Mouse (Mus musculus) kidney, postnatal 36 days (tissue): ENCODE data around the gene Olfr1306.

ENCODE experiments used
- DNase-seq, 2 experiments: peaks; one replicate each; pipeline ENCODE4 v3.0.0; 2021 to 2022; ENCODE audit warnings: mixed read lengths in 2 of 2

Gene Olfr1306

GRCm38 (mm10) chr2:111916171-111916570, at the start of gene Olfr1306:
Gene Olfr1306 (minus strand): TSS chr2:111916271.
- no peak for DNase-seq

DNA sequence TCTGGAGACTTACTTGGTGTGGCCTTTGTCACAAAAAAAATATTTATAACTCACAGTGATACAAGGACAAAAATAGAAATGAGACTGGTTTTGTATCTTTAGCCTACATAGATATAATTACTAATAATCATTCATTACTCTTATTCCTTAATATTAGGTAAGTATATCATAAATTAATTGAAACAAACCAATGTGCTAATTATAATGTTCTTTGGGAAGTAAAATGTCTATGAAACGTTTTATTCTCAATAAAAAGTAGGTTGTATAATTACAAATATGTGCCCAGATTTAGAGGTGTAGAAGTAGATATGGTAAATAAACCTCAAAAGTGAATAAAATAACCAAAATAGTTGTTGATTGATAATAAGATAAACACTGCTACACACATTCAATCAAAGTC, 48.8 kb upstream of the Olfr1306 start, which contains the start of gene Olfr1308:
Gene Olfr1308 (minus strand): TSS at position 101 of the 400 bp plus-strand sequence.
- no peak for DNase-seq

- no peak for DNase-seq
These were observed 33.3 kb upstream of the Olfr1306 start, which contains the start of gene Olfr1307 for GRCm38 (mm10) chr2:111949340-111949739. Gene Olfr1307 (minus strand): TSS chr2:111949440.

DNA sequence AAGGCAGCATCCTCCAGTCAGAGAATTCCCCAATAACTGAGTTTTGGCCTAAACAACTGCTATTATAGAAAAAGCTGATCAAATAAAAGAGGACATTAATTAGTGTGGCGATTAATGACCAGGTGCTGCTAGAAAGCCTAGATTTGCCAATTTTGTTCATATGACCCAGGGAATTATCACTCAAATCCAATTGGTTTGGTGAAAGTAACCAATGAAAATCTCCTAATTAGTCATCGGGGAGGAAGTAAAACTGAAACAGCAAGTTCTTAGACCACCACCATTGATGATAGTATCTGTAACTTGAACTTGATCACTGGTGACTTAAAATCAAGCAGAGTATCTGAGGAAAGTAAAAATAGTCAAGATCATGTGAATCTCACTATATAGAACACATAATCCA, 39.0 kb downstream of the Olfr1306 start, which contains the start of gene Olfr1305:
Gene Olfr1305 (minus strand): TSS at position 101 of the 400 bp plus-strand sequence.
- no peak for DNase-seq
